Mouse (Mus musculus) liver, postnatal 0 days (tissue): ENCODE data around the gene Kpna2.

Experiments
- CTCF ChIP-seq: sonication (generic); IDR thresholded peaks from 2 replicates; pipeline ENCODE4 v1.5.1; 2016; ENCODE audit warnings: antibody characterized with exemption, low read depth
- EP300 ChIP-seq: IDR thresholded peaks from 2 replicates; pipeline ENCODE4 v1.6.1; 2016; ENCODE audit warnings: antibody characterized with exemption, low read depth, mild to moderate bottlenecking

GRCm38 (mm10) chr11:106999949-107000513 lies 690 bp upstream of the Kpna2 start:
- TF ChIP-seq CTCF (no peak), EP300 (no peak)
